Mouse (Mus musculus) ES-E14 (cell line): ENCODE results near the gene Fsip1. TPM values are rescaled to one million over a fixed set of nuclear protein-coding genes. Genes with fewer than 3 reads are reported as not detected.

Source experiments
- DNase-seq: peaks from one replicate; pipeline ENCODE4 v3.0.0-alpha.2; 2013; ENCODE audit warnings: low read depth, low spot score
- H3K27ac ChIP-seq: 2 replicates; pipeline ENCODE4 v1.5.1; 2012; ENCODE audit warnings: low read depth, mild to moderate bottlenecking, low read length, moderate library complexity, mixed read lengths; ENCODE audit not compliant: poor library complexity, insufficient read depth, severe bottlenecking
- H3K36me3 ChIP-seq: 2 replicates; pipeline ENCODE4 v1.6.1; 2012; ENCODE audit warnings: mild to moderate bottlenecking, low read length, moderate library complexity, mixed read lengths; ENCODE audit not compliant: control insufficient read depth, poor library complexity, insufficient read depth, severe bottlenecking
- H3K4me1 ChIP-seq, 2 experiments: fragments of 150-350 bp in 1 of 2; sonication (generic) in 1 of 2; 2 replicates each; pipeline ENCODE4 v1.6.1; 2012; ENCODE audit warnings: low read length in 2 of 2, mild to moderate bottlenecking in 1 of 2, mixed read lengths in 1 of 2; ENCODE audit not compliant: control insufficient read depth in 2 of 2, insufficient read depth in 2 of 2, poor library complexity in 1 of 2
- H3K4me3 ChIP-seq, 2 experiments: fragments of 150-350 bp in 1 of 2; sonication (generic) in 1 of 2; 2 replicates each; pipeline ENCODE4 v1.5.1; 2012; ENCODE audit warnings: low read length in 2 of 2, low read depth in 1 of 2, mild to moderate bottlenecking in 1 of 2, mixed read lengths in 1 of 2; ENCODE audit not compliant: insufficient read depth in 1 of 2, poor library complexity in 1 of 2, severe bottlenecking in 1 of 2
- H3K9ac ChIP-seq: 2 replicates; pipeline ENCODE4 v1.6.1; 2012; ENCODE audit warnings: low read depth, mild to moderate bottlenecking, low read length, mixed read lengths; ENCODE audit not compliant: poor library complexity, insufficient read depth, severe bottlenecking
- H3K9me3 ChIP-seq: fragments of 150-350 bp; sonication (generic); 2 replicates; pipeline ENCODE4 v1.6.1; 2012; ENCODE audit warnings: low read depth, mild to moderate bottlenecking, low read length; ENCODE audit not compliant: control insufficient read depth, insufficient read depth
- CHD2 ChIP-seq: IDR thresholded peaks from 2 replicates; pipeline ENCODE4 v1.6.1; 2014; ENCODE audit warnings: mild to moderate bottlenecking, low read depth, low read length, inconsistent platforms
- HCFC1 ChIP-seq: IDR thresholded peaks from 2 replicates; pipeline ENCODE4 v1.6.1; 2012; ENCODE audit warnings: low read length, inconsistent platforms, borderline replicate concordance; ENCODE audit not compliant: insufficient read depth
- MAFK ChIP-seq: IDR thresholded peaks from 2 replicates; pipeline ENCODE4 v1.6.1; 2014; ENCODE audit warnings: mild to moderate bottlenecking, low read depth, low read length, inconsistent platforms; ENCODE audit not compliant: insufficient read depth
- ZC3H11A ChIP-seq: IDR thresholded peaks from 2 replicates; pipeline ENCODE4 v1.6.1; 2012; ENCODE audit warnings: low read depth, mild to moderate bottlenecking, inconsistent platforms, low read length, borderline replicate concordance
- ZNF384 ChIP-seq: IDR thresholded peaks from 2 replicates; pipeline ENCODE4 v1.6.1; 2012; ENCODE audit warnings: low read depth, low read length, inconsistent platforms
- in situ Hi-C, 2 experiments: fragments of 600-800 bp; cut with MboI; formaldehyde crosslinking; loops; one replicate each; pipeline ENCODE4 v1.15.1; 2025; ENCODE audit warnings: low sequenced_read_pairs in 2 of 2, inconsistent platforms in 1 of 2; ENCODE audit not compliant: unreplicated experiment in 2 of 2
- total RNA-seq: library from RNA; depleted of rRNA; stranded (reverse); fragments of 300-350 nt; gene quantifications from 2 replicates; pipeline ENCODE4 v1.2.3, GENCODE M21; 2012

The Fsip1 gene
- total RNA-seq, 1 experiment: 0.85 TPM

DNA sequence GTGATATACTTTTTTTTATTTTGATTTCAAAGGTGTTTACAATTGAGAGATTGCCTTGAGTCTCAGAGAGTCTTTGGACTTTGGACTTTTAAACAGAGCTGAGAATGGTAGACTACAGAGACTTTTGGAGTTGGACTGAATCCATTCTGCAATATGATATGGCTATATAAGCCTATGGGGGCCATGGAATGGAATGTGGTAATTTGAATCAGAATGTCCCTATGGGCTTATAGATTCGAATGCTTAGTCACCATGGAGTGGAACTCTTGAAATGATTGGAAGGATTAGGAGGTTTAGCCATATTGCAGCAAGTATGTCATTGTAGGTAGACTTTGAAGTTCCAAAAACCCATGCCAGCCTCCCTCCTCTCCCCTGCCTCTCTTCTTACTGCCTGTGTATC is 88.5 kb downstream of the Fsip1 start:
- Histone ChIP-seq H3K27ac (no peak overlapping the region), H3K9ac (no peak overlapping the region), H3K36me3 (no peaks in the 10 kb centered on the region), H3K4me3 (no peak overlapping the region), H3K9me3 (no peaks in the 10 kb centered on the region), H3K4me1 (no peaks in the 10 kb centered on the region)
- in situ Hi-C loops: no loop called here
- DNase-seq: no peak
- no peak for TF ChIP-seq MAFK
- TF ChIP-seq HCFC1: no peak
- no peak for TF ChIP-seq ZNF384
- no peak for TF ChIP-seq CHD2
- TF ChIP-seq ZC3H11A: no peak

DNA sequence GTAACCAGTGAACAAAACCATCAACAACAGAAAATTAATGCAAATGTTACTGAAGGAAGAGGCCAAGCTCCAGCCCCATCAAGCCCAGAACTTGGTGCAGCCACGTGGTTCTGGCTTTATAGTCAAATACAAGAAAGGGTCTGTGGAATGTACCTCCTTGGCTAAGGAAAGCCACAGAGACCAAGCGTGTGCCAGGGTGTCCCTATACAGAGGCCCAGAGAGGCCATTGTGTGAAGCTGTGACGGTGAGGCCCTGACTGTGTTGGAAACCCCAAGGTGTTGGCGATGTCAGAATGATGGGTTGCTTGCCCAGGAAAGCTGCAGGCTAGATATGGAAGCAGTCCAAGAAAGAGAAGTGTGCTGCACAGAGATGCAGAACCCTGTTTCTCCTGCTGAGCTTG is 89.0 kb downstream of the Fsip1 start:
- no peaks in the 10 kb centered on the region for H3K36me3 ChIP-seq

DNA sequence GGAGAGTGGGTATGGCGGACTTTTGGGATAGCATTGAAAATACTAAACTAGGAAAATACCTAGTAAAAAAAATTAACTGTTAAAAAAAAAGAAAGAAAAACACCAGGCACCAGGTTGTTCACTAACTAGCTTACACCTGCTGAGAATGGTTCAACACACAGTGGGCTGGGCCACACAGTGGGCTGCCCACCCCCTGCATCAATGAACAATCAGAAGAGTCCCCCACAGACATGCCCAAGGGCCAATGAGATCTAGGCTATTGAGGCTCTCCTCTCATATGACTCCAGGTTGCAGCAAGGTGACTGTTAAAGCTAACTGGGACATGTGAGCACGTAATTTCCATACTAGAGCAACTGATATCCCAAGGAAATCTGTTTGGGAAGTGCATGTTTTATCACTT is 91.1 kb downstream of the Fsip1 start:
- H3K27ac ChIP-seq: no peak overlapping the region
- DNase-seq: no peak
- H3K4me1 ChIP-seq: no peaks in the 10 kb centered on the region
- no peaks in the 10 kb centered on the region for H3K9me3 ChIP-seq
- in situ Hi-C loops: no loop called here
- H3K4me3 ChIP-seq: no peak overlapping the region
- TF ChIP-seq ZC3H11A: no peak
- no peak for TF ChIP-seq HCFC1
- no peak for TF ChIP-seq MAFK
- no peak for TF ChIP-seq ZNF384
- no peaks in the 10 kb centered on the region for H3K36me3 ChIP-seq
- H3K9ac ChIP-seq: no peak overlapping the region

More for the DNA sequence above, 89.0 kb downstream of the Fsip1 start:
- Histone ChIP-seq H3K27ac (no peak overlapping the region), H3K4me3 (no peak overlapping the region), H3K9me3 (no peaks in the 10 kb centered on the region), H3K4me1 (no peaks in the 10 kb centered on the region), H3K9ac (no peak overlapping the region)
- no peak for DNase-seq
- TF ChIP-seq CHD2 (no peak), HCFC1 (no peak), ZC3H11A (no peak), ZNF384 (no peak), MAFK (no peak)
- in situ Hi-C loops: no loop called here

DNA sequence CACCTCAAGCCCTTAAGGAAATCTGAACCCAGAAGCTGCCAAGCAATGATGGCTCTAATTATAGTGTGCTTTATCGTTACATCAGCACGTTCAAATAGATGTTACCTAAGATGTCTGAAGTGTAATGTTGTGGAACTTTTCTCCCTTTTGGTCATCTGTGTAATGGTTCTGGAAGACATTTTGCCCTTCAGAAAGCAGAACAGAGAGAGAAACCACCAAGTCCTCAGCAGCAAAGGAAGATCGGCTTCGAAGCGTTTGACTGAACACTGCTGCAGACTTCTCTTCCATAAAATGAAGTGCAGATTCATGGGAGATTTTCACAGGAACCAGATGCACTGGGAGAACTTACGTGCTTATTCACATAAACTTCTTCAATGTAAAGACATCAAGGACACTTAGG is 92.6 kb downstream of the Fsip1 start:
- Histone ChIP-seq H3K4me1 (no peaks in the 10 kb centered on the region), H3K4me3 (no peak overlapping the region), H3K36me3 (no peaks in the 10 kb centered on the region), H3K27ac (no peak overlapping the region), H3K9ac (no peak overlapping the region), H3K9me3 (no peaks in the 10 kb centered on the region)
- no peak for DNase-seq
- in situ Hi-C loops: no loop called here
- TF ChIP-seq MAFK (no peak), CHD2 (no peak), HCFC1 (no peak), ZNF384 (no peak), ZC3H11A (no peak)

DNA sequence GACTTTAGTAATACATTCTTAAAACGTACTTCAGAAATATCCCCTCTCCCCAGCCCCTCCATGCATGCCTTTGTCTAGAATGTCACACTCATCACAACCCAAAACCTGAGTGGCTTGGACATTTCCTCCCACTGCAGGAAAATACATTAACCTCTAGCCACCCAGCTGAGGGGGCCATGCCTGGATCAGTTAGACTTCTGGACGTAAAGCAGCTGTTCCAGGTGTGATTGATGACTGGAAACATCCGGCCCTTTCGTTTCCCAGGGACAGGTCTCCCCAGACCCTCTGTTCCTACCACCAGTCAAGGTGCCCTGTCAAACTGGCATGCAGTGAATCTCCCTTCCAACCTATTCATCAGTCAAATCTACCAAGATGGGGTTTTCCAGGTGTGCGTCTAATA is 94.3 kb downstream of the Fsip1 start:
- no peak for TF ChIP-seq HCFC1
- TF ChIP-seq MAFK: no peak
- TF ChIP-seq ZNF384: no peak
- no peak for TF ChIP-seq ZC3H11A
- TF ChIP-seq CHD2: no peak
- H3K9ac ChIP-seq: no peak overlapping the region
- H3K27ac ChIP-seq: no peak overlapping the region
- no peak for DNase-seq
- H3K4me3 ChIP-seq: no peak overlapping the region
- H3K9me3 ChIP-seq: no peaks in the 10 kb centered on the region
- no peaks in the 10 kb centered on the region for H3K4me1 ChIP-seq
- in situ Hi-C loops: no loop called here
- no peaks in the 10 kb centered on the region for H3K36me3 ChIP-seq
